Mouse (Mus musculus): ENCODE results near the gene Wdr70. TPM values are rescaled to one million over a fixed set of nuclear protein-coding genes. Genes with fewer than 3 reads are reported as not detected.

The Wdr70 gene
- polyA plus RNA-seq, 1 experiment: 36.1 TPM

GRCm38 (mm10) chr15:8011418-8011817 lies 87.6 kb downstream of the Wdr70 start:
- peaks cover 5% of the 10 kb centered on the region for H3K4me1 ChIP-seq (ENCODE audit: control insufficient read depth, insufficient read depth, low read length)
- H3K4me3 ChIP-seq (replicated peaks; ENCODE audit: insufficient read depth, low read depth, low read length): no peak overlapping the region
- 76% methylated on average over 7 of the region's 7 CpGs for WGBS
- H3K27me3 ChIP-seq (ENCODE audit: control insufficient read depth, insufficient read depth, low read length): no peaks in the 10 kb centered on the region
- TF ChIP-seq CTCF (IDR thresholded peaks at IDR 0.05; ENCODE audit: borderline replicate concordance, insufficient read depth, low read depth, low read length) (no peak), POLR2A (IDR thresholded peaks at IDR 0.05; ENCODE audit: borderline replicate concordance, insufficient read depth, low read length) (no peak)
- DNase-seq: no peak
- H3K27ac ChIP-seq (ENCODE audit: insufficient read depth, low read length): no peak overlapping the region

GRCm38 (mm10) chr15:8007413-8007812 lies 91.6 kb downstream of the Wdr70 start:
- H3K4me1 ChIP-seq (ENCODE audit: control insufficient read depth, insufficient read depth, low read length): no peaks in the 10 kb centered on the region; the same call in 1 of the 2 replicates
- no peaks in the 10 kb centered on the region for H3K27me3 ChIP-seq (ENCODE audit: control insufficient read depth, insufficient read depth, low read length)
- TF ChIP-seq POLR2A (IDR thresholded peaks at IDR 0.05; ENCODE audit: borderline replicate concordance, insufficient read depth, low read length) (no peak), CTCF (IDR thresholded peaks at IDR 0.05; ENCODE audit: borderline replicate concordance, insufficient read depth, low read depth, low read length) (no peak)
- H3K27ac ChIP-seq (ENCODE audit: insufficient read depth, low read length): no peak overlapping the region
- no peak overlapping the region for H3K4me3 ChIP-seq (replicated peaks; ENCODE audit: insufficient read depth, low read depth, low read length)
- DNase-seq: no peak
- WGBS: 94% methylated on average over 8 of the region's 8 CpGs

GRCm38 (mm10) chr15:8006056-8006455 lies 93.0 kb downstream of the Wdr70 start:
- Histone ChIP-seq H3K27ac (ENCODE audit: insufficient read depth, low read length) (no peak overlapping the region), H3K27me3 (ENCODE audit: control insufficient read depth, insufficient read depth, low read length) (no peaks in the 10 kb centered on the region), H3K4me1 (ENCODE audit: control insufficient read depth, insufficient read depth, low read length) (no peaks in the 10 kb centered on the region; the same call in 1 of the 2 replicates), H3K4me3 (replicated peaks; ENCODE audit: insufficient read depth, low read depth, low read length) (no peak overlapping the region)
- DNase-seq: peak in 1 of 2 experiments; percentile 33
- 69% methylated on average over 1 of the region's 1 CpGs for WGBS
- TF ChIP-seq POLR2A (IDR thresholded peaks at IDR 0.05; ENCODE audit: borderline replicate concordance, insufficient read depth, low read length) (no peak), CTCF (IDR thresholded peaks at IDR 0.05; ENCODE audit: borderline replicate concordance, insufficient read depth, low read depth, low read length) (no peak)

- H3K27ac ChIP-seq (ENCODE audit: insufficient read depth, low read length): no peak overlapping the region
- 23% methylated on average over 5 of the region's 5 CpGs for WGBS
Measured at GRCm38 (mm10) chr15:8005506-8005905, 93.5 kb downstream of the Wdr70 start.

GRCm38 (mm10) chr15:8003789-8004188 lies 95.2 kb downstream of the Wdr70 start:
- Histone ChIP-seq H3K27me3 (ENCODE audit: control insufficient read depth, insufficient read depth, low read length) (no peaks in the 10 kb centered on the region), H3K4me3 (replicated peaks; ENCODE audit: insufficient read depth, low read depth, low read length) (no peak overlapping the region), H3K27ac (ENCODE audit: insufficient read depth, low read length) (no peak overlapping the region), H3K4me1 (ENCODE audit: control insufficient read depth, insufficient read depth, low read length) (no peaks in the 10 kb centered on the region; the same call in 1 of the 2 replicates)
- TF ChIP-seq CTCF (IDR thresholded peaks at IDR 0.05; ENCODE audit: borderline replicate concordance, insufficient read depth, low read depth, low read length) (no peak), POLR2A (IDR thresholded peaks at IDR 0.05; ENCODE audit: borderline replicate concordance, insufficient read depth, low read length) (no peak)
- WGBS: 96% methylated on average over 8 of the region's 8 CpGs
- DNase-seq: no peak

More at GRCm38 (mm10) chr15:8005506-8005905, 93.5 kb downstream of the Wdr70 start:
- peak; percentile 48 to 67 for DNase-seq
- H3K4me3 ChIP-seq (replicated peaks; ENCODE audit: insufficient read depth, low read depth, low read length): no peak overlapping the region
- H3K27me3 ChIP-seq (ENCODE audit: control insufficient read depth, insufficient read depth, low read length): no peaks in the 10 kb centered on the region
- no peaks in the 10 kb centered on the region; the same call in 1 of the 2 replicates for H3K4me1 ChIP-seq (ENCODE audit: control insufficient read depth, insufficient read depth, low read length)
- TF ChIP-seq CTCF (IDR thresholded peaks at IDR 0.05; ENCODE audit: borderline replicate concordance, insufficient read depth, low read depth, low read length): no peak
- no peak for TF ChIP-seq POLR2A (IDR thresholded peaks at IDR 0.05; ENCODE audit: borderline replicate concordance, insufficient read depth, low read length)

- H3K27ac ChIP-seq (ENCODE audit: insufficient read depth, low read length): no peak overlapping the region; the same call in 1 of the 2 replicates
- TF ChIP-seq POLR2A (IDR thresholded peaks at IDR 0.05; ENCODE audit: borderline replicate concordance, insufficient read depth, low read length) (no peak), CTCF (IDR thresholded peaks at IDR 0.05; ENCODE audit: borderline replicate concordance, insufficient read depth, low read depth, low read length) (no peak)
- peak; percentile 40 to 52 for DNase-seq
- WGBS: 47% methylated on average over 14 of the region's 14 CpGs
- no peaks in the 10 kb centered on the region for H3K4me1 ChIP-seq (ENCODE audit: control insufficient read depth, insufficient read depth, low read length)
- H3K27me3 ChIP-seq (ENCODE audit: control insufficient read depth, insufficient read depth, low read length): no peaks in the 10 kb centered on the region
- no peak overlapping the region for H3K4me3 ChIP-seq (replicated peaks; ENCODE audit: insufficient read depth, low read depth, low read length)
Measured at GRCm38 (mm10) chr15:7998843-7999546, 100.0 kb downstream of the Wdr70 start.

GRCm38 (mm10) chr15:7998095-7998494 lies 100.9 kb downstream of the Wdr70 start:
- 98% methylated on average over 2 of the region's 2 CpGs for WGBS
- Histone ChIP-seq H3K27ac (ENCODE audit: insufficient read depth, low read length) (no peak overlapping the region), H3K4me1 (ENCODE audit: control insufficient read depth, insufficient read depth, low read length) (no peaks in the 10 kb centered on the region), H3K4me3 (replicated peaks; ENCODE audit: insufficient read depth, low read depth, low read length) (no peak overlapping the region), H3K27me3 (ENCODE audit: control insufficient read depth, insufficient read depth, low read length) (no peaks in the 10 kb centered on the region)
- DNase-seq: no peak
- TF ChIP-seq POLR2A (IDR thresholded peaks at IDR 0.05; ENCODE audit: borderline replicate concordance, insufficient read depth, low read length): no peak
- TF ChIP-seq CTCF (IDR thresholded peaks at IDR 0.05; ENCODE audit: borderline replicate concordance, insufficient read depth, low read depth, low read length): no peak

GRCm38 (mm10) chr15:7993721-7994120 lies 105.3 kb downstream of the Wdr70 start:
- DNase-seq: no peak
- no peaks in the 10 kb centered on the region for H3K4me1 ChIP-seq (ENCODE audit: control insufficient read depth, insufficient read depth, low read length)
- H3K27me3 ChIP-seq (ENCODE audit: control insufficient read depth, insufficient read depth, low read length): no peaks in the 10 kb centered on the region
- WGBS: 76% methylated on average over 6 of the region's 6 CpGs
- TF ChIP-seq CTCF (IDR thresholded peaks at IDR 0.05; ENCODE audit: borderline replicate concordance, insufficient read depth, low read depth, low read length): no peak
- TF ChIP-seq POLR2A (IDR thresholded peaks at IDR 0.05; ENCODE audit: borderline replicate concordance, insufficient read depth, low read length): no peak
- H3K4me3 ChIP-seq (replicated peaks; ENCODE audit: insufficient read depth, low read depth, low read length): no peak overlapping the region
- H3K27ac ChIP-seq (ENCODE audit: insufficient read depth, low read length): no peak overlapping the region

Data from cerebellum, adult 2 months (tissue).